Mouse (Mus musculus) CH12.LX (cell line): Measurements from ENCODE around the gene Calhm1.

Experiments used
- CTCF ChIP-seq, 2 experiments: IDR thresholded peaks in 1 of 2; conservative IDR thresholded peaks in 1 of 2; 2 replicates each; pipeline ENCODE4 v1.5.1; 2011 to 2012; ENCODE audit warnings: low read depth in 2 of 2, low read length in 2 of 2, improper control_type of control experiment in 1 of 2, inconsistent platforms in 1 of 2, mild to moderate bottlenecking in 1 of 2, moderate library complexity in 1 of 2
- EP300 ChIP-seq: IDR thresholded peaks from 2 replicates; pipeline ENCODE4 v1.6.1; 2011; ENCODE audit warnings: low read length, improper control_type of control experiment
- ETS1 ChIP-seq: conservative IDR thresholded peaks from 2 replicates; pipeline ENCODE4 v1.6.1; 2012; ENCODE audit warnings: low read depth, mild to moderate bottlenecking, inconsistent platforms, low read length, improper control_type of control experiment, moderate library complexity
- KAT2A ChIP-seq: IDR thresholded peaks from 2 replicates; pipeline ENCODE4 v1.6.1; 2012; ENCODE audit warnings: low read length, improper control_type of control experiment, inconsistent platforms; ENCODE audit not compliant: insufficient replicate concordance
- POLR2A ChIP-seq: IDR thresholded peaks from 2 replicates; pipeline ENCODE4 v1.6.1; 2011; ENCODE audit warnings: low read depth, mild to moderate bottlenecking, improper control_type of control experiment, low read length
- POLR2AphosphoS2 ChIP-seq: IDR thresholded peaks from 2 replicates; pipeline ENCODE4 v1.6.1; 2011; ENCODE audit warnings: low read depth, low read length, improper control_type of control experiment
- SIN3A ChIP-seq: IDR thresholded peaks from 2 replicates; pipeline ENCODE4 v1.6.1; 2012; ENCODE audit warnings: low read length, improper control_type of control experiment, inconsistent platforms
- TBP ChIP-seq: conservative IDR thresholded peaks from 2 replicates; pipeline ENCODE4 v1.6.1; 2011; ENCODE audit warnings: low read depth, low read length, improper control_type of control experiment
- USF1 ChIP-seq: IDR thresholded peaks from 2 replicates; pipeline ENCODE4 v1.6.1; 2014; ENCODE audit warnings: low read depth, mild to moderate bottlenecking, inconsistent platforms, low read length, improper control_type of control experiment
- ZC3H11A ChIP-seq: IDR thresholded peaks from 2 replicates; pipeline ENCODE4 v1.6.1; 2012; ENCODE audit warnings: low read depth, mild to moderate bottlenecking, inconsistent platforms, low read length, improper control_type of control experiment
- ZKSCAN1 ChIP-seq: IDR thresholded peaks from 2 replicates; pipeline ENCODE4 v1.6.1; 2012; ENCODE audit warnings: low read depth, inconsistent platforms, low read length, improper control_type of control experiment, borderline replicate concordance
- ZMIZ1 ChIP-seq: IDR thresholded peaks from 2 replicates; pipeline ENCODE4 v1.6.1; 2012; ENCODE audit warnings: low read depth, mild to moderate bottlenecking, inconsistent platforms, low read length, improper control_type of control experiment
- ZNF384 ChIP-seq: IDR thresholded peaks from 2 replicates; pipeline ENCODE4 v1.6.1; 2012; ENCODE audit warnings: low read depth, low read length, improper control_type of control experiment, inconsistent platforms

DNA sequence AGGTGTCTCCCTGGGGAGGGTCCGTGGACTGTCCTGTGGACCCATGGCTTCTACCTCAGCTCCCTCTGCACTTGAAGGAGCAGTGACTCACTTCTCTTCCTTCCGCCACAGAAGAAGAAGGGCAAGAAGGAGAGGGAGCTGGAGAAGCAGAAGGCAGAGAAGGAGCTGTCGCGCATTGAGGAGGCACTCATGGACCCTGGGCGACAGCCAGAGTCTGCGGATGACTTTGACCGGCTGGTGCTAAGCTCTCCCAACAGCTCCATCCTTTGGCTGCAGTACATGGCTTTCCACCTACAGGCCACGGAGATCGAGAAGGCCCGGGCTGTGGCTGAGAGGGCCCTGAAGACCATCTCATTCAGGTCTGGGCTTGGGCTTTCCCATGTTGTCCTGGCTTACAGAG, 15.9 kb downstream of the Calhm1 start:
- TF ChIP-seq ZMIZ1 (no peak), ZC3H11A (no peak), SIN3A (no peak), POLR2A (no peak), KAT2A (no peak), USF1 (no peak), POLR2AphosphoS2 (no peak), TBP (no peak), ZKSCAN1 (no peak), CTCF (conservative IDR thresholded peaks at IDR 0.05 in 1 of 2, IDR thresholded peaks at IDR 0.05 in 1 of 2; ENCODE audit: low read depth in 2 of 2, low read length in 2 of 2) (no peak), EP300 (no peak), ZNF384 (no peak), ETS1 (no peak)
